In the genomic region with DNA sequence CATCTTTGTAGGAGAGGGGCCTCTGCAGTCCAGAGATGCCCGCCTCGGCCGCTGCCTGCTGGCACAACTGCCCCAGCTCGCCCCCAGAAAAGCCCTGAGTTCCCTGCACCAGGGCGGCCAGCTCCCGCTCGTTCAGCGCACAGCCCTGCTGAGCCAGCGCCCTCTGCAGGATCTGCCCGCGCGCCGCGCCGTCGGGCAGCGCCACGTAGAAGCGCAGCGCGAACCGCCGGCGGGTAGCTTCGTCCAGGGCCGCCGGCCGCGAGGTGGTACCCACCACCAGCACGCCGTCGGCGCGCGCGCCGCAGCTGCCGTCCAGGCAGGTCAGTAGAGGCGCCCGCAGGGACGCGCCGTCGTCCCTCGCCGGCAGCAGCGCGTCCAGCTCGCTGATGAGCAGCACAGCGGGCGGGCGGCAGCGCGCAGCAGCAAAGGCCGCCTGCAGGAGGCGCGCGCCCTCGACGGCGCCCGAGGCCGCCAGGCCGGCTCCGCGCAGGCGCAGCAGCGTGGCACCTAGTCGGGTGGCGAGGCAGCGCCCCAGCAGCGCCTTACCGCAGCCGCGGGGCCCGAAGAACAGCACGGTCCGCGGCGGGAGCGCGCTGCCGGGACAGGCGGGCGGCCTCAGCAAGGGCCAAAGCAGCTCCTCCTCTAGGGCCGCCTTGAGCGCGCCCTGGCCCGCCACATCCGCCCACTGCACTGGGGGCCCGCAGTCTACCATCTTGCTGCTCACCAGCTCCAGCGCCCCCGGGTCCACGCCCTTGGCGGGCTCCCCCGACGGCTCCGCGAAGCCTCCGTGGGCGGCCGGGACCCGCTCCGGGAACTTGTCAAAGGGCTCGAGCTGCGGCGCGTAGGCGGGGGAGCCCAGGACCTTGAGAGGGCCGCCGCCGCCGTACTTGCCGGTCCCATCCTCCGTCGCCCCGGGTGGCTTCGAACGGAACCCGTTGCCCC, we compare ENCODE assay signal across 8 mouse cellular contexts. TPM values are rescaled to one million over a fixed set of nuclear protein-coding genes. Genes with fewer than 3 reads are reported as not detected.
DNase-seq lines count a peak whose midpoint lies in the region; ATAC-seq and TF ChIP-seq lines count a peak whose summit lies in the region.

No protein-coding gene starts in this region.

- WGBS in heart, postnatal 0 days: 25% methylated on average over 96 of the region's 120 CpGs
- WGBS in liver, postnatal 0 days (ENCODE audit: insufficient replicate concordance): 37% methylated on average over 81 of the region's 120 CpGs
- WGBS in stomach, postnatal 0 days: 33% methylated on average over 112 of the region's 120 CpGs

- no peaks in the 10 kb centered on the region for H3K9me3 ChIP-seq in heart, postnatal 0 days (replicated peaks; ENCODE audit: control insufficient read depth, low read length)
- H3K9me3 ChIP-seq in liver, postnatal 0 days (ENCODE audit: low read length): no peaks in the 10 kb centered on the region
- H3K9me3 ChIP-seq in stomach, postnatal 0 days (ENCODE audit: control insufficient read depth, low read length): no peaks in the 10 kb centered on the region

- no peak; the same call in 1 of the 2 replicates for ATAC-seq in heart, postnatal 0 days (ENCODE audit: insufficient read depth, low read depth)
- ATAC-seq in liver, postnatal 0 days: peak; percentile 60
- peak; percentile 58 for ATAC-seq in stomach, postnatal 0 days (ENCODE audit: low FRiP score, low TSS enrichment)

- 0 out of 2 replicates have a peak, but pooled peaks cover 3% of the 10 kb centered on the region for H3K36me3 ChIP-seq in heart, postnatal 0 days (replicated peaks; ENCODE audit: control insufficient read depth, insufficient read depth, low read length)
- H3K36me3 ChIP-seq in liver, postnatal 0 days (replicated peaks; ENCODE audit: insufficient read depth, low read length): no peaks in the 10 kb centered on the region
- H3K36me3 ChIP-seq in stomach, postnatal 0 days (ENCODE audit: control insufficient read depth, insufficient read depth, low read length): no peaks in the 10 kb centered on the region

- no peak for TF ChIP-seq CTCF in heart, postnatal 0 days (IDR thresholded peaks at IDR 0.05; ENCODE audit: low read depth)
- no peak for TF ChIP-seq CTCF in liver, postnatal 0 days (IDR thresholded peaks at IDR 0.05; ENCODE audit: low read depth)
- peak; percentile 27; the same call in 1 of the 2 replicates for TF ChIP-seq CTCF in stomach, postnatal 0 days (IDR thresholded peaks at IDR 0.05; ENCODE audit: low read depth)

- H3K4me3 ChIP-seq in heart, postnatal 0 days (ENCODE audit: low read depth, low read length): peak overlapping the region; percentile 46
- peak overlapping the region; percentile 33 for H3K4me3 ChIP-seq in liver, postnatal 0 days (ENCODE audit: low read depth, low read length)
- H3K4me3 ChIP-seq in stomach, postnatal 0 days (ENCODE audit: low read depth, low read length): peak overlapping the region; percentile 35

- TF ChIP-seq EP300 in heart, postnatal 0 days (IDR thresholded peaks at IDR 0.05; ENCODE audit: low read depth): no peak
- no peak for TF ChIP-seq EP300 in liver, postnatal 0 days (IDR thresholded peaks at IDR 0.05; ENCODE audit: low read depth)
- no peak for TF ChIP-seq EP300 in stomach, postnatal 0 days (optimal IDR thresholded peaks at IDR 0.05)

- H3K4me2 ChIP-seq in heart, postnatal 0 days (ENCODE audit: low read depth, low read length): peak overlapping the region; percentile 48
- H3K4me2 ChIP-seq in liver, postnatal 0 days (ENCODE audit: low read depth, low read length): peak overlapping the region; percentile 64
- H3K4me2 ChIP-seq in stomach, postnatal 0 days (replicated peaks; ENCODE audit: low read depth): peak overlapping the region; percentile 56

- no peak overlapping the region for H3K9ac ChIP-seq in heart, postnatal 0 days (replicated peaks; ENCODE audit: low read depth, low read length)
- H3K9ac ChIP-seq in liver, postnatal 0 days (replicated peaks): no peak overlapping the region
- peak overlapping the region; percentile 27; the same call in 1 of the 2 replicates for H3K9ac ChIP-seq in stomach, postnatal 0 days (ENCODE audit: low read length)

- no peak overlapping the region for H3K27ac ChIP-seq in heart, postnatal 0 days (ENCODE audit: low read depth)
- H3K27ac ChIP-seq in liver, postnatal 0 days (ENCODE audit: low read depth): no peak overlapping the region
- H3K27ac ChIP-seq in stomach, postnatal 0 days (replicated peaks): no peak overlapping the region

- no peaks in the 10 kb centered on the region for H3K4me1 ChIP-seq in heart, postnatal 0 days (ENCODE audit: control insufficient read depth, insufficient read depth)
- no peaks in the 10 kb centered on the region for H3K4me1 ChIP-seq in liver, postnatal 0 days (ENCODE audit: insufficient read depth)
- H3K4me1 ChIP-seq in stomach, postnatal 0 days (replicated peaks; ENCODE audit: control insufficient read depth, insufficient read depth): no peaks in the 10 kb centered on the region

- peak; percentile 69 for DNase-seq in ES-CJ7 (ENCODE audit: low read depth, low spot score)
- peak; percentile 11 for DNase-seq in T-cell, adult 2 months (ENCODE audit: low spot score)
- DNase-seq in heart, postnatal 0 days (ENCODE audit: low spot score): no peak
- DNase-seq in liver, postnatal 0 days: peak; percentile 61
- peak; percentile 67 for DNase-seq in stomach, postnatal 0 days (ENCODE audit: low spot score)
- DNase-seq in frontal cortex, postnatal 36 days (ENCODE audit: low spot score in 2 of 2): no peak
- no peak for DNase-seq in cerebellum, adult 9-10 months
- DNase-seq in kidney, adult 11 months: no peak

- H3K27me3 ChIP-seq in heart, postnatal 0 days (ENCODE audit: control insufficient read depth, insufficient read depth, low read length): peaks cover 83% of the 10 kb centered on the region
- H3K27me3 ChIP-seq in liver, postnatal 0 days (ENCODE audit: insufficient read depth, low read length): peaks cover 54% of the 10 kb centered on the region
- peaks cover 2% of the 10 kb centered on the region; the same call in 1 of the 2 replicates for H3K27me3 ChIP-seq in stomach, postnatal 0 days (ENCODE audit: control insufficient read depth, insufficient read depth, low read length)

RNA-seq across cellular contexts. Expression of gene Gm47841, which starts 5.6 kb away (rescaled TPM):
- total RNA-seq in heart, postnatal 0 days (2014; rRNA removed; ENCODE audit: low replicate concordance): not detected in 2 replicates
- not detected in 2 replicates for polyA plus RNA-seq in heart, postnatal 0 days (2015; fragmentation: Nextera tagmentation; extraction: Ambion mirVana)
- not detected in 2 replicates for polyA plus RNA-seq in liver, postnatal 0 days (2015; fragmentation: Nextera tagmentation; extraction: Ambion mirVana)
- not detected in 2 replicates for polyA plus RNA-seq in stomach, postnatal 0 days (2015; fragmentation: Nextera tagmentation; extraction: Ambion mirVana)

RNA-seq across cellular contexts. Expression of gene Fignl2, which starts 25.5 kb away (rescaled TPM):
- 3.9 and 4.1 TPM in 2 replicates for total RNA-seq in heart, postnatal 0 days (2014; rRNA removed; ENCODE audit: low replicate concordance)
- polyA plus RNA-seq in heart, postnatal 0 days (2015; fragmentation: Nextera tagmentation; extraction: Ambion mirVana): 0.05 and 0.12 TPM in 2 replicates
- 0.18 and 0.26 TPM in 2 replicates for polyA plus RNA-seq in liver, postnatal 0 days (2015; fragmentation: Nextera tagmentation; extraction: Ambion mirVana)
- 0.19 and 0.22 TPM in 2 replicates for polyA plus RNA-seq in stomach, postnatal 0 days (2015; fragmentation: Nextera tagmentation; extraction: Ambion mirVana)

Comparison
In these comparisons a context has a peak if more than half of its experiments do, and no peak if none do; other contexts are left out.
1. DNase-seq: peak in ES-CJ7 (single experiment), T-cell, adult 2 months (single experiment), liver, postnatal 0 days (single experiment) and stomach, postnatal 0 days (single experiment); none in heart, postnatal 0 days (single experiment), frontal cortex, postnatal 36 days (0 of 2), cerebellum, adult 9-10 months (single experiment) and kidney, adult 11 months (single experiment).
2. Peak in every context shown above with its lines, with median percentiles within 50 percentile points of each other: H3K4me2 ChIP-seq and H3K4me3 ChIP-seq.